Comparison of ENCODE assay signal across 28 mouse cellular contexts in genomic region chr6:127757667-127758167, GRCm38 (mm10). TPM values are rescaled to one million over a fixed set of nuclear protein-coding genes. Genes with fewer than 3 reads are reported as not detected.
DNase-seq lines count a peak whose midpoint lies in the region; ATAC-seq and TF ChIP-seq lines count a peak whose summit lies in the region.
"Had no signal": no experiment of that assay in that cellular context is flagged by ENCODE, and none has a peak within 500 bp of the region (broad histone marks: within the 10 kb centered on the region; RNA-seq: fewer than 3 reads in every experiment).

No protein-coding gene starts in this region.

- ATAC-seq in hindbrain, embryonic 14.5 days (ENCODE audit: low FRiP score), result peak; percentile 12; the same call in 1 of the 2 replicates
- no peak for ATAC-seq in hindbrain, embryonic 11.5 days (ENCODE audit: low FRiP score)
- peak; percentile 72 for ATAC-seq in forebrain, embryonic 13.5 days
- ATAC-seq in forebrain, postnatal 0 days, result peak; percentile 6; the same call in 1 of the 2 replicates

- no peak overlapping the region for H3K27ac ChIP-seq in hindbrain, embryonic 14.5 days
- no peak overlapping the region for H3K27ac ChIP-seq in hindbrain, embryonic 11.5 days (ENCODE audit: low read depth, low read length)
- peak overlapping the region; percentile 19; the same call in 1 of the 2 replicates for H3K27ac ChIP-seq in forebrain, embryonic 13.5 days
- H3K27ac ChIP-seq in forebrain, postnatal 0 days (ENCODE audit: low read depth, low read length), result no peak overlapping the region
- H3K27ac ChIP-seq: embryonic facial prominence, embryonic 12.5 days; left cerebral cortex, adult 2 months; limb, embryonic 15.5 days; liver, embryonic 15.5 days; lung, embryonic 15.5 days had no signal

- no peak overlapping the region for H3K9ac ChIP-seq in hindbrain, embryonic 14.5 days
- H3K9ac ChIP-seq in hindbrain, embryonic 11.5 days (ENCODE audit: low read depth, low read length), result no peak overlapping the region
- no peak overlapping the region for H3K9ac ChIP-seq in forebrain, embryonic 13.5 days
- H3K9ac ChIP-seq in forebrain, postnatal 0 days, result no peak overlapping the region
- H3K9ac ChIP-seq: embryonic facial prominence, embryonic 12.5 days; limb, embryonic 15.5 days; liver, embryonic 15.5 days; lung, embryonic 15.5 days had no signal

- no peak overlapping the region for H3K4me3 ChIP-seq in hindbrain, embryonic 14.5 days (replicated peaks; ENCODE audit: low read length)
- no peak overlapping the region for H3K4me3 ChIP-seq in hindbrain, embryonic 11.5 days (ENCODE audit: low read depth, low read length)
- no peak overlapping the region for H3K4me3 ChIP-seq in forebrain, embryonic 13.5 days
- no peak overlapping the region for H3K4me3 ChIP-seq in forebrain, postnatal 0 days (ENCODE audit: low read depth, low read length)
- H3K4me3 ChIP-seq: embryonic facial prominence, embryonic 12.5 days; left cerebral cortex, adult 2 months; limb, embryonic 15.5 days; liver, embryonic 15.5 days; lung, embryonic 15.5 days; megakaryocyte, embryonic 14.5 days had no signal

- no peaks in the 10 kb centered on the region for H3K9me3 ChIP-seq in hindbrain, embryonic 14.5 days (ENCODE audit: control insufficient read depth, low read length)
- no peaks in the 10 kb centered on the region for H3K9me3 ChIP-seq in hindbrain, embryonic 11.5 days (ENCODE audit: control insufficient read depth, low read length)
- no peaks in the 10 kb centered on the region for H3K9me3 ChIP-seq in forebrain, embryonic 13.5 days (replicated peaks)
- no peaks in the 10 kb centered on the region for H3K9me3 ChIP-seq in forebrain, postnatal 0 days (ENCODE audit: low read length)
- H3K9me3 ChIP-seq: embryonic facial prominence, embryonic 12.5 days; limb, embryonic 15.5 days; liver, embryonic 15.5 days; lung, embryonic 15.5 days had no signal

- no peaks in the 10 kb centered on the region for H3K27me3 ChIP-seq in hindbrain, embryonic 14.5 days (ENCODE audit: control insufficient read depth, insufficient read depth, low read length)
- H3K27me3 ChIP-seq in hindbrain, embryonic 11.5 days (ENCODE audit: control insufficient read depth, insufficient read depth, low read length), result no peaks in the 10 kb centered on the region
- no peaks in the 10 kb centered on the region for H3K27me3 ChIP-seq in forebrain, embryonic 13.5 days
- H3K27me3 ChIP-seq in forebrain, postnatal 0 days (ENCODE audit: insufficient read depth, low read length), result no peaks in the 10 kb centered on the region
- H3K27me3 ChIP-seq: liver, embryonic 15.5 days; lung, embryonic 15.5 days had no signal

- TF ChIP-seq CTCF in forebrain, postnatal 0 days (IDR thresholded peaks at IDR 0.05; ENCODE audit: low read depth), result no peak

- no peaks in the 10 kb centered on the region for H3K36me3 ChIP-seq in hindbrain, embryonic 14.5 days (replicated peaks; ENCODE audit: control insufficient read depth, insufficient read depth)
- H3K36me3 ChIP-seq in hindbrain, embryonic 11.5 days (ENCODE audit: control insufficient read depth, insufficient read depth, low read length), result 0 out of 2 replicates have a peak, but pooled peaks cover 2% of the 10 kb centered on the region
- H3K36me3 ChIP-seq in forebrain, embryonic 13.5 days (ENCODE audit: poor library complexity, severe bottlenecking), result no peaks in the 10 kb centered on the region
- H3K36me3 ChIP-seq in forebrain, postnatal 0 days (ENCODE audit: insufficient read depth), result no peaks in the 10 kb centered on the region
- H3K36me3 ChIP-seq: embryonic facial prominence, embryonic 12.5 days; limb, embryonic 15.5 days; liver, embryonic 15.5 days; lung, embryonic 15.5 days had no signal

- H3K4me2 ChIP-seq in hindbrain, embryonic 14.5 days (replicated peaks), result no peak overlapping the region
- no peak overlapping the region for H3K4me2 ChIP-seq in hindbrain, embryonic 11.5 days (replicated peaks; ENCODE audit: low read depth, low read length)
- H3K4me2 ChIP-seq in forebrain, embryonic 13.5 days, result no peak overlapping the region
- no peak overlapping the region for H3K4me2 ChIP-seq in forebrain, postnatal 0 days (ENCODE audit: low read depth)
- H3K4me2 ChIP-seq: embryonic facial prominence, embryonic 12.5 days; limb, embryonic 15.5 days; liver, embryonic 15.5 days; lung, embryonic 15.5 days had no signal

- no peak for DNase-seq in hindbrain, embryonic 14.5 days (ENCODE audit: low spot score)
- DNase-seq in hindbrain, embryonic 11.5 days (ENCODE audit: low spot score), result no peak
- no peak for DNase-seq in forebrain, postnatal 0 days
- peak; percentile 29 for DNase-seq in retina, embryonic 14.5 days (ENCODE audit: low spot score)
- no peak for DNase-seq in ovary, postnatal 14 days (ENCODE audit: low spot score)
- DNase-seq in cerebellum, adult 9-11 months, result no peak
- DNase-seq: adrenal gland, adult 2 months; cerebellum, adult 18-20 months; cerebellum, postnatal 25 days; heart, postnatal 4 days; kidney, adult 2 months; kidney, postnatal 10 days; lung, postnatal 36 days; right cerebral cortex, postnatal 4 days; thymus, postnatal 14 days had no signal

- H3K4me1 ChIP-seq in hindbrain, embryonic 14.5 days (replicated peaks; ENCODE audit: control insufficient read depth, insufficient read depth, low read length), result peaks cover 29% of the 10 kb centered on the region
- peaks cover 7% of the 10 kb centered on the region for H3K4me1 ChIP-seq in hindbrain, embryonic 11.5 days (replicated peaks; ENCODE audit: control insufficient read depth, insufficient read depth, low read length)
- peaks cover 38% of the 10 kb centered on the region for H3K4me1 ChIP-seq in forebrain, embryonic 13.5 days
- H3K4me1 ChIP-seq in forebrain, postnatal 0 days (ENCODE audit: insufficient read depth), result peaks cover 2% of the 10 kb centered on the region; the same call in 1 of the 2 replicates
- H3K4me1 ChIP-seq: liver, embryonic 15.5 days; lung, embryonic 15.5 days had no signal

- 69% methylated on average over 5 of the region's 5 CpGs for WGBS in hindbrain, embryonic 14.5 days
- 83% methylated on average over 5 of the region's 5 CpGs for WGBS in hindbrain, embryonic 11.5 days
- 33% methylated on average over 5 of the region's 5 CpGs for WGBS in forebrain, embryonic 13.5 days
- WGBS in forebrain, postnatal 0 days, result 45% methylated on average over 5 of the region's 5 CpGs

RNA-seq across cellular contexts. Expression of gene Prmt8, which starts 11.6 kb away (rescaled TPM):
- 35.0 and 37.4 TPM in 2 replicates for polyA plus RNA-seq in hindbrain, embryonic 14.5 days (2014; fragmentation: Nextera tagmentation; extraction: Ambion mirVana)
- 44.6 and 46.3 TPM in 2 replicates for polyA plus RNA-seq in hindbrain, embryonic 11.5 days (2014; fragmentation: Nextera tagmentation; extraction: Ambion mirVana)
- polyA plus RNA-seq in forebrain, embryonic 13.5 days (2015; fragmentation: Nextera tagmentation; extraction: Ambion mirVana), result 20.3 and 22.1 TPM in 2 replicates
- 29.9 and 32.7 TPM in 2 replicates for total RNA-seq in forebrain, postnatal 0 days (2014; rRNA removed)
- polyA plus RNA-seq in forebrain, postnatal 0 days (2015; fragmentation: Nextera tagmentation; extraction: Ambion mirVana), result 20.6 and 36.4 TPM in 2 replicates
- total RNA-seq: adrenal gland, adult 2 months; gastrocnemius, adult 18-20 months; MEL; monocyte, adult 5-6 weeks; neutrophil, adult 5-6 weeks had no signal
- polyA plus RNA-seq: adrenal gland, adult 2 months; C2C12; heart, embryonic 16.5 days; kidney, adult 2 months; liver, embryonic 15.5 days; lung, embryonic 15.5 days had no signal
